Mouse (Mus musculus) urinary bladder, postnatal 25 days (tissue): ENCODE measurements at regions not wholly inside any gene's neighbourhood (a gene's known extent, or its start where the extent isn't known, plus 50 kb on each side); places are given as distances from the start of the nearest gene placed in this dataset.
"Not testable (repeated sequence)": the region's sequence is repeated elsewhere in the genome, so short reads cannot be mapped to it uniquely, and the experiment has no call there.

ENCODE experiments used
- DNase-seq: peaks from one replicate; pipeline ENCODE4 v3.0.0; 2022; ENCODE audit warnings: low spot score

DNA sequence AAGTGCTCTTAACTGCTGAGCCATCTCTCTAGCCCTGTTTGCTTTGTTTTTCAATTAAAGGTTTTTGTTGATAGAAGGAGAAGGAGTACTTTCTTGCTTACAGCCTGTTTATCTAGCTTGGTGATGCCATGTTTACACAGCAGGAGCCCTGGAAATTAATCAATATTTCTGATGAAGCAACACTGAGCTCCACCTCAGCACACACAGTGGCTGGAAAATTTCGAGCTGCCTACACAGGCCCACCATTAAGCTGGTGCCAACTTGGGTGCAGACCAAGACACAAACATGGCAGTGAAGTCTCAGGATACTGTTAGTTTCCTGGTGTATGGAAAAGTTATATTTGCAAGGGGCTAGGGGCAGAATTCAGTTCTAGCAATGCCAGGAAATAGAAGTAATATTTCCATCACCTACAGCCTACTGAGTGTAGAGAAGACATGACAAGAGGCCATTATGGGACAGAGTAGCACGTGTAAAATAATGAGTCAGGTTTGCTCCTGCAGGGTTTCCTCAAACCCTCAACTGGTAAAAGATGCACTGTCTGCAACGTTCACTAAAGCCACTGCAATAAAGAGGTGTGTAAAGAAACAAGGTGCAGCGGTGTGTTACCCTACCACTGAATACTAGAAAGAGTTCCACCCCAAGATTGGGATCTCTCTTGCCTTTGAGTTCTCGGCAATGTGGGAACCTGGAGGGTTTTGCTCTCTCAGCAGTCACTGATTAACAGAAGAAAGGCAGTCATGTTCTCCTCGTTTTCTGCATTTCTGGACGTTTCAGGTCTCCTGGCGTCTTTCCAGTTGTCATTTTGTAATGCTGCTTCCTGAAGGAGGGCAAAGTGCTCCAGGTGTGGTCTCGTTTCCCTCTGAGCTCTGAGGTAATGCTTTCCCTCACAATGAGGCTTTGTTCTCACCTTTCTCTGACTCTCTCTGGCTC is 108.8 kb upstream of the Fhl2 start:
- DNase-seq, result no peak

DNA sequence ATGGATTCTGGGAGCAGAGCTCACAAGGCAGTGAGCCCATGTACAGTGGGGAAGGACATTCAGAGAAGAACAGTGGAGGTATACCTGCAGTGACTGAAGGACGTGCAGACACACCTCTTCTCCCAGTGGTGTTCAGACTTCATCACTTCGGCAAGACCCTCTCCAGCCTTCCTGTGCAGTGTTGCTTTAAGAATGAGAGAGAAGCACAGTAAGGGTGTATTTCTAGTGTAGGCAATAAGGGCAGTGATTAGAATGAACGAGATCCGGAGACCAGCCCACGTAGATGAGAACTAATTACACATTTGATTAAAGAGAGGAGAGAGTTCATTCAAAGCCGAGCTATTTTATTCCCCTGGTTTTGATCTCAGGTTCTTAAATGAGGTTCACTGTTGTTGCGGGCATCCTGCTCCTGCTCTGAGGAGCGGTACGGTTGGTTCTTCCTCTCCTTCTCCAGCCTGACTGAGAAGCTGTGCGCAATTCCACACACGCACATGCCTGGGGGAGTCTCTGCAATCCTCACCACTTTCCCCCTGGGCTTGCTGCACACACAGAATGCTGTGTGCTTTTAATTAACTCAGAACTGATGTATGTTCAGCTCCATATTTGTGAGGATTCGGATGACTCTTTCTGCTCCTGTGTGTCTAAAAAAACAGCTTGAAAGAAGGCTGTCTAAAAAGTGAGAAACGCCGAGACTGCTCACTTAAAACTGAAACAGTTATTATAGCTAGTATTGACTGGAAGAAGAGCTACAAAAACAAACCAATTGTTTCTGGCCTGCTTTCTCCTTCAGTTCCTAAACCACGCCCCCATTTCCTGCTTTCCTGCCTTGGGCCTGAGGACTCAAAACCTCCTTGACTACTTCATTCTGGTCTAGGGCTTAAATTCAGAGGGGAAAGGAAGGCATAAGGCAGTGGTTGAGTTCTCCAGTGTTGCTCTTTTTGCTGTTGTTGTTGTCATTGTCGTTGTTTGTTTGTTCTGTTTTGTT is 114.2 kb upstream of the Fhl2 start:
- DNase-seq, result no peak

DNA sequence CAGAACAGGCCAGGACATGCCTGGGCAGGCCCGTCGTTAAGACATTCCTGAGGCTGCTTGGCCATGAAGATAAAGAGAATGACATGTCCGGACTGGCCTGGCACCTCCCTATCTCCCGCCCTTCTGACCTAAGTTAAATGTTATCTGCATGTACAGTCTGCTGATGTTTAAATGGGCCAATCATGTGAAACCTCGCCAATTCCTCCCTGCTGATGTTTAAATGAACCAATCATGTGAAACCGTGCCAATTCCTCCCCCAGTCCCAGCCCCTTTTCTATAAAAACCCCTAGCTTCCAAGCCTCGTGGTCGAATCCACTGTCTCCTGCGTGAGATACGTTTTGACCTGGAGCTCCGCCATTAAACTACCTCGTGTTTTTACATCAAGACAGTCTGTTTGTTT is 119.5 kb upstream of the Fhl2 start:
- not testable (repeated sequence) for DNase-seq

DNA sequence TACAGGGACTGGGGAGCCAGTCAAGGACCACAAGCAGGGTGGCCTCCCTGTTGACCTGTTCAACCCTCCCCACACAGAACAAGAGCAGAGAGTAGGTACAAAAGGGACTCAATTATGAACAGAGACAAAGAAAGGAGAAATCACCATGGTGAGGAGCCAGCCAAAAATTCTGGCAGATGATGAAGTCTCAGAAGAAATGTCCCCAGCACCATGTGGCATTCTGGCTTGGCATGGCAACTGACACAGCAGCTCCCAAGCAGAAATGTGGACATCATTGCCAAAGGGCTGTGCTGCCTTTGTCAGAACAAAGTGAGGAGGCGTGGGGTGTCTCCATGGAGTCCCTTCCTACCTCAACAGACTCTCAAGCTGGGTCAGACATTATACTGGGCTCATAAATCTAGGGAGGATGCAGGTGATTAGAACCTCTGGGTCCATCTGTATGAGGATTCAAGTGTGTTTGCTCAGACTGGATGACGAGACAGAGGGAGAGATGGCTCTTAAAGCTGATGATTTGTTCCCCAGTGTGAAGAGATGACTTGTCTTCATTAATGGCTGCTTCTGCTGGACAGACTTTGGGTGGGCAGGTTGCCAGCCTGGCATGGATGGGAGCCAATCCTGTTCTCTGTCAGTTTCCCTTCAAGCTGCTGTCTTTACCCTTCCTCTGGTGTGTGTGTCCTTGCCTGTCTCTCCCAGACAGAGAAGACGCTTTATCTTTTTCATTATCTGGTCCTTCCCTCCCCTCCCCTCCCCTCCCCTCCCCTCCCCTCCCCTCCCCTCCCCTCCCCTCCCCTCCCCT is 120.5 kb upstream of the Fhl2 start:
- no peak for DNase-seq

DNA sequence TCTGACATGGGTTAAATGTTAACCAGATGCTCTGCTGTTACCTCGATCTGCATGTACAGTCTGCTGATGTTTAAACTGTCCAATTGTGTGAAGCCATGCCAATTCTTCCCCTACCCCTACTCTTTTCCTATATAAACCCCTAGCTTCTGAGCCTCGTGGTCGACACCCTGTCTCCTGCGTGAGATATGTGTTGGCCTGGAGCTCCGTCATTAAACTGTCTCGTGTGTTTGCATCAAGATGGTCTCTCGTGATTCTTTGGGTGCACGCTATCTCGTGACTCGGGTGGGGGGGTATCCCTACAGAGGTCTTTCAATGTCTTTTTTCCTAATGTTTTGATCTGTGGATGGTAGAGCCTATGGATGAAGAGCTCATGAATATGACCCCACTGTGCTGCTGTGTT is 110.9 kb upstream of the Nck2 start:
- not testable (repeated sequence) for DNase-seq

DNA sequence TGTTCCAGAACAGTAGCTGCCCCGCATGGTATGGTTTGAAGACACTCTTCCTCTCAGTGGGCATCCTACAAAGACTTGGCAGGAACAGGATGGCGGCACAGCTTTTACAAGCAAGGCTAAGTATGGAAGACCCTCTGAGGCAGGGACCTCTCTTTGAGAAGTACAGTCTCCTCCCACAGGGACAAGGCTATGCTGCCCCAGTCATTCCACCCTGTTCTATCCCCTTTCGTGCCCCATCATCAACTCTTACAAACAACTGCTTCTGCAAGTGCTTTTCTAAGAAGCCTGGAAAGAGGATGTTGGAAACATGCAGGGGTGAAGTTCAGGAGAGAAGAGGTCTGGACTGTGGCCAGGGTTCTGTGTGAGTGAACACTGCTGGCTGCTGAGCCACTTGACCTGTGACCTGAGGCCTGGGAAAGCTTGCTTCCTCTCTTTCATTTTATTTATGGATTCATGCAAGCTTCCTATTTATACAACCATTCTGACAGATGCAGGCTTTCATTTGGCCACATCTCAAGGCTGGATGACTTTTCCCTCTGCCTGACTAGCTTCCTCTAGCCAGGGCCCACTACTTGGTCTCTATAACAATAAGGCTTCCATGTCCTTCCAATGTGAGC is 107.1 kb upstream of the Nck2 start:
- no peak for DNase-seq

DNA sequence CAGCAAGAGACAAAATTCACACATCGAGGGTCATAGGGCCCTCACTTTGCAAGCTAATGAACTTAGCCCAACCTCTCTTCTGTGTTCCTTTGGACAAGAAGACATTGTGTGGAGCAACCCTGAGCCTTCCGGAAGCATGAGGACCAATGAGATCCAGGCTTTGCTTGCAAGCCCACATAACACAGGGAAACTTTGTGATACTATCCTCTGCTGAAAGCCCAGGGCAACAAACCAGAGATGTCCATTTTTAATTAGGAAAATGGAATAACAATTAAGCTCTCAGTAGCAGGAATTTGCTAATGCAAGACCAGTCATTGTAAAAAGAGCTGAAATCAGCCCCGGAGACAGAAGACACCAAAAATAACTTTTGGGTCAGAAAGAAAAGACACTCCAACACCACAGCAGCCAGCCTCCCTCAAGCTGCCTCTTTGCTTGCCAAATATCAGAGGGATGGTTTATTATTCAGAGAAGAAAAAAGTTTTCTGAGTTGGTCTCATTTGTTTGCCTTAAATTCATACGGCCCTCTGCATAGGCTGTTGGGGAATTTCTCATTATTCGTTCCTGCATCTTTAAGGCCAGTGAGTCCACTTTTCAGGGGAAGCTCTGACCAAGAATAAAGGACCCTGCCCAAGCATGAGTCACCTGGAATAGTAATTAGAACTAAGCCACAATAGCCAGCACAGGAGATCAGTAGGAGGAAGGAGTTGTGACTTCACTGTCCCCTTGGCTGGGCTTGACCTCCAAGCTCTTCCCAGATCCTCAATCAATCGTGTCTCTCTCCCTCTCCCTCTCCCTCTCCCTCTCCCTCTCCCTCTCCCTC is 106.1 kb upstream of the Nck2 start:
- DNase-seq, result no peak

DNA sequence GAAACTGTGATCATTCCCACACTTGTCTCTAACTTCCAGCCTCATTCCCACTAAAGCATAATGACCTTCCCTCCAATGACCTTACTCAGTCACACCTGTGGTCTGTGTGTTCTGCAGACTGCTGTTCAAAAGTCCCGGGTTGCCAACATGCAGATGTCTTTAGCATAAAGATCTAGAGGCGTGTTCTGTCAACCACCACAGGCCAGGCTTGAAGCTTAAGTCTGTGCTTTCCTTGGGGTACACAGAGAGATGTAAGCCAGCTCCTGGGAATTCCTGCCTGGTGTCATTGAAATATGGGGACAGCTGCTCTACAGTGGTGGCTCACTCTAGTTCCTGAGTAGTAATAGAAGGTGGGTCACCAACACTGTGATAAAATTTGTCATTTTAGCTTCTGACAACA is 101.5 kb upstream of the Nck2 start:
- no peak for DNase-seq

DNA sequence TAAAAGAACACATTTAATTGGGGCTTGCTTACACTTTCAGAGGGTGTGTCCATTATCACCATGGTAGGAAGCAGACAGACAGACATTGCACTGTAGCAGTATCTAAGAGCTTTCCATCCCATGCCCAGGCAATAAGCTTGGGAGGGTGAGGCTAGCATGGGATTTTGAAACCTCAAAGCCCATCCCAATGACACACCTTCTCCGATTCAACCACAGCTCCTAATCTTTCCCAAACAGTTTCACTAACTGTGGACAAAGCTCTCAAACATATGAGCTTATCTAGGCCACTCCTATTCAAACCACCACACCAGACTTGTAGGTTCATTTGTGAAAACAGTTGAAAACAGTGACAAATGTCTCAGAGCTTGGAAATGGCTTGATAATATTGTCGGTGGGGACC is 101.0 kb upstream of the Nck2 start:
- no peak for DNase-seq

DNA sequence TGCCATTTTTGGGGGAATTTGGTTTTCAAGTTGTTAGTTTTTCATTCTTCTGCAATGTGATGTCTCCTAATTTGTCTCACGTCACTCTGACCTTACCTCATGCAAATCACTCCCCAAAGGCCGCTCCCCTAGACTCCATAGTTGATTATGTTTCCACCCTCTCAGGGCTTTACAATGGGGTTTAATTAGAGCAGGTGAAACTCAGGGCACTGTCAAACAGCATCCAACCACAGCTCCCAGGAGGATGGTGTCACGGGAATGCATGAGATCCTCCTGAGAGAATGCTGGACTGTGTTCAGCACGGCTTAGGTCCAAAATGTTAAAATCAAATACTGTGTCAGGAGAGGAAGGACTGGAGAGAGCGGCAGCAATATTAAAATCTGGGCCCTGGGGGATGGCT is 100.4 kb upstream of the Nck2 start:
- no peak for DNase-seq

DNA sequence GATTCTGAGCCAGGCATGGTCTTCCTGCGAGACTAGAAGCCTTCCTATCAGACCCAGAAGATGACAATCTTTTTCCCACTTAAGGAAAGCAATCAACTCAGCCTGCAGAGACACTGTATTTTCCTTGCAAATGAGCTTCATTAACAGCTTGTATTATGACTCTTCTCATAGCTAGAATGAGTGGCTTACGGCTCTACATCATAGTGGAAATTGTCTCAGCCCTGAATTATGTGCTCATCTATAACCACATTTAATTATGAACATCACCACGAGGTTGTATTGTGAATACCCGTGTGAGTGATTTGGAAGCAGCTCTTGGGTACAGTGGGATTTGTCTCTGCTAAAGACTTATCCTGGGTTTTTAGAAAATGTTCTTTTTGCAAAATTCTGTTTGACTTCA is 97.2 kb upstream of the Nck2 start:
- no peak for DNase-seq

DNA sequence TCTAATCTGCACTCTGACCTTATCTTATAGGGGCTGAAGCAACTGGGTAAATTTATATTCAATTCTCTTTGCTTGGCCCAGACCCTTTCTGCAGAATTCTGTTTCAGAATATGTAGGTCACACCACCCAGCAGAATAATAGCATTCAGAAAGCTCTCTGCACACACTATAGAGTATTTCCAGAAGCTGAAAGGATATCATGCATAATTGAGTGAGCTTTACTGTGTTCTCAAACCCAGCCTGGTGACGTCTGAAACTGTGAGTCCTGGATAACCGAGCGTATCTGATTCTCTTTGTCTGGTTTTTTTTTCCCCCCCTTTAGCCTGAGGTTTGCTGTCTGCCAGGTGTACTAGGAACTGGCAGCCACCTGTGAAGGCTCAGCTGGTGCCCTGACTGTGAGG is 94.4 kb upstream of the Nck2 start:
- no peak for DNase-seq

DNA sequence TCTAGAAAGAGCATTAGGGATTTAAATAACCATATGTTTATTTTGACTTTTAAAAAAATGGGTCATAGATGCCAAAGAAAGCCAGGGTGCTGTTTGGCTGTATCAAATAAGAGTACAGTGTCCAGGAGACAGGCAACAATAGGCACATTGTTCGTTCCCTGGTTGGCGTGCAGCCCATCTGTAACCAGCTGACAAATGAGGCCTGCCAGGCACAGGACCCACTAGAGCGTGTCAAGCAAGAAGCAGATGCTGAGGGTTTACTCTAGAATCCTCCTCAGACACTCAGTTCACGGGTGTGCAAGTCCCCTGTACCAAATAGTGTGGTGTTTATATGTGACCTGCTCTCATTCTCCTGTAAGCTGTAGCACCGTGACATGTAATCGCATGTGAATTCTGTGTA is 86.2 kb upstream of the Nck2 start:
- no peak for DNase-seq

DNA sequence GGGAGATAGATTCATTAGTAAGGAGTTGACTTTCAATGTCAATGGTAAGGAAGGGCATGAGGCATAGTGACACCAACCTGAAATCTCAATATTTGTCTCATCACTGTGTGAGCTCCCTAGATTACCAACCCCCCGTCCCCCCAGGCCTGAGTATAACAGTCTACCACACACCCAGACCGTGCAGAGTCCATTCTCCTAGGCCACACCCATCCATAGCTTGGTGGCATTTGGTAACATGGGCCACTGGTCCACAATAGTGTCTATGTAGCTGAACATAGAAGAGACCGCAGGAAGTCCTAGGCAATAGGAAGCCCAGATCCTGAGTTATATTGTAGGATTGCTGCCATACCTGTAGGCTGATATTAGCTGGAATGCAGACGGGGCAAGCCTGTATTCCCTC is 84.7 kb upstream of the Nck2 start:
- no peak for DNase-seq

DNA sequence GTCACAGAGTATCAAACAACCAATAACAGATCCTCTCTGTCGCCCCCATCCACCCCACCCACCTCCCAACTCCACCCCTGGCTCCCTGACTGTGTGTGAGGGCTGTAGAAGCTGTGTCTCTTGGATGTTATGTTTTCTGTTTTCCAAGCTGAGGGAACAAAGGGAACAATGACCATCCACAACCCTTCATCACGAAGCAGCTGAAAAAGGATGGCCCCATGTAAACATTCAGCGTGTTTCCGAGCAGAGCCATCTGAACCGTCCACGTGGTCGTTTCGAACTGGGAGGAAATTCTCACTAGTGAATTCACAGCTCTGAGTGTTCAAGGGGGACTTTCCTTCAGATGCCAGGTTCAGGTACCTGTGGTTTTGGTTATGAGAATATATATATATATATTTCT is 84.1 kb upstream of the Nck2 start:
- DNase-seq, result no peak

DNA sequence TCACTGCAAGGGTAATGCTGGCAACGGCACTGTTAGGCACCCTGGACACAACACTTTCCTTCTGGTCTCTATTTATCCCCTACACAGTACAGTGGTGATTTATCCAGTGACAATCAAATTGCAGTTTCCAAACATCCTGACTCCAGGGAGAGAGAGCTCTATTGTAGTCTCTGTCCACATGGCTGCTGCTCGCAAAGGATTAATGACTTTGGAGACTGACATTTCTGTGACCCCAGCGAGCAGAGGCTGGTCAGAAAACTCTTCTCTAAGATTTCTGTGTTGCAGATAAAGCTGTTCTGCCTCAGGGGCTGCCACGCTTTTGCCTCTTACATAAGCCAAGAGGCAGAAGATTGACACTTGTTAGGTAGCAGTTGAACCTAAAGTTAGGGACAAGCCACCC is 83.6 kb upstream of the Nck2 start:
- DNase-seq, result no peak

DNA sequence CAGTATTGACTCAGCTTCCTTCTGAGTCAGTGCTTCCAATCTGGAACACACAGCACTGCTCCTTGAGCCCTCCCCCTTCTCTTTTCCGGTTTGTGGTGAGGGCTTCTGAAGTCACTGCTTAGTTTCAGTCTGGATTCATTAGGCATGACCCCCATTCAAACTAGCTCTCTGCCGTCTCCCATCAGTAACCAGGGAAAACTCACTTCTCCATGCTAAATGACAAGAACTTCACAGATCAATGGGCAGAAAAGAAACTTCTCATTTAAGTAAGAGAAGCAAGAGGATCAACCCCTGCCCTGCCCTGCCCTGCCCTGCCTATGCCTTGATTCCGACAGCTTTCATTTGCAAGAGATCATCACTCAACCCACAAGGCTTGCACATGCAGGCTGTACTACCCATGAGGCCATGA is 82.9 kb upstream of the Nck2 start:
- no peak for DNase-seq

DNA sequence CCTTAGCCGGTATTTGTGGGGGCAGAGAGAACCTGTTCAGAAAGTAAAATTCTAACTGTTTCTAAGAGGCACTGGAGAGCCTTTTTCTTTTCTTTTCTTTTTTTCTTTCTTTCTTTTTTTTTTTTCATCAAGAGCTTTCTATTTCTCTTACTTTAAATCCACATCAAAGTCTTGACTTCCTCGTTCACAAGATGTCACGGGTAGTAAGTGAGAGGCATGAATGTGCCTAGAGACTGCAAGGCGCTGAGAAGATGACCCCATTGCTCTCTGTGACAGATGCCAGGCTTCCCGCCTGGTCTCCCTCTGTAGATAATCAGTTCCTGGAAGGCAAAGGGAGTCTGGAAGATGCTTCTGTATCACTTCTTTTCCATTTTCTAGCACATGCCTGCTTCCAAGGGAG is 82.2 kb upstream of the Nck2 start:
- DNase-seq, result no peak

DNA sequence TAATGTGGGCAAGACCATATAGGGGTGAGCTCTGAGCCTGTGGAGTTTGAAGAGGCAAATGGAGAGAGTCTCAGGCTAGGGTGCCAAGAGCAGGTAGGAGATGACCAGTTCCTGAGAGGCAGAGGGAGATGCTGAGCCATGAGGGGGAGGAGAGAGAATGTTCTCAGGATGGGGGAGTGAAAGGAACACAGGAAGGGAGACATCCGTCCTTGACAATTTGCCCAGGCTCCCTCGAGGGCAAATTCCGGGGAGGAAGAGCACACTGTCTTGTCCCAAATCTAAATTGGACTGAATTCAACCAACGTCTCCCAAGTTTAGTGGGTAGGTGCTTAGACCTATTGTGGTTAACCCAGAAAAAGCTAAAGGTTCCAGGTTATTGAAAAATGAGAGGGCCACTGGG is 81.2 kb upstream of the Nck2 start:
- DNase-seq, result no peak

DNA sequence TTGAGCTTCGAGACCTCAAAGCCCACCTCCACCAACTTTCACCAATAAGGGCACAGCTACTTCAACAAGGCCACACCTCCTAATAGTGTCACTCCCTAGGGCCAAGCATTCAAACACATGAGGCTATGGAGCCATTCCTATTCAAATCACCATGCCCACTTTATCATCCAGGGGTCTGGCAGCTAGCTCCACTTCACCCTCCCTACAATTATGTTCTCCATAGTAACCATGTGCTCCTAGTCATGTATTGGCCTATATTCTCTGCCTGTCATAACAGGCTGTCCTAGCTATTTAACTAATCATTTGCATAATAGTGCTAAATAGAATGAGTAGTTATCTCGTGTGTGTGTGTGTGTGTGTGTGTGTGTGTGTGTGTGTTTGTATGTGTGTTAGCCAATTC is 77.9 kb upstream of the Nck2 start:
- no peak for DNase-seq
